Mouse (Mus musculus) liver, embryonic 14.5 days (tissue): Measurements from ENCODE around the gene A630001G21Rik.

ENCODE experiments used
- CTCF ChIP-seq: IDR thresholded peaks from 2 replicates; pipeline ENCODE4 v1.5.1; 2016; ENCODE audit warnings: antibody characterized with exemption, low read depth, control low read depth
- EP300 ChIP-seq: IDR thresholded peaks from 2 replicates; pipeline ENCODE4 v1.6.1; 2016; ENCODE audit warnings: antibody characterized with exemption, low read depth

- no peak for TF ChIP-seq CTCF
- no peak for TF ChIP-seq EP300
Measured at GRCm38 (mm10) chr1:85757531-85758230, 20.8 kb downstream of the A630001G21Rik start.
